Mouse (Mus musculus) liver, embryonic 14.5 days (tissue): Measurements from ENCODE around the gene Gmds. TPM values are rescaled to one million over a fixed set of nuclear protein-coding genes. Genes with fewer than 3 reads are reported as not detected.

ENCODE experiments used
- ATAC-seq: fragments of 200-750 bp; cut with Nextera tagmentation; 2 replicates; pipeline ENCODE4 v1.8.0; 2017; ENCODE audit warnings: moderate number of reproducible peaks, mild to moderate bottlenecking, moderate library complexity; ENCODE audit not compliant: insufficient read depth
- DNase-seq, 3 experiments: peaks; one replicate each; pipeline ENCODE4 v3.0.0-alpha.2; 2012 to 2013; ENCODE audit warnings: low read depth in 3 of 3, low spot score in 3 of 3
- H3K27ac ChIP-seq: fragments of 300-500 bp; sonication (generic); 2 replicates; pipeline ENCODE4 v1.5.1; 2014; ENCODE audit warnings: moderate library complexity, mild to moderate bottlenecking, control low read depth, inconsistent platforms
- H3K27me3 ChIP-seq: fragments of 300-500 bp; sonication (generic); 2 replicates; pipeline ENCODE4 v1.6.1; 2014; ENCODE audit warnings: mild to moderate bottlenecking, low read length, moderate library complexity; ENCODE audit not compliant: control insufficient read depth, insufficient read depth
- H3K36me3 ChIP-seq: fragments of 300-500 bp; sonication (generic); replicated peaks from 2 replicates; pipeline ENCODE4 v1.6.1; 2014; ENCODE audit warnings: low read depth; ENCODE audit not compliant: control insufficient read depth, insufficient read depth
- H3K4me1 ChIP-seq, 2 experiments: fragments of 200-500 bp in 1 of 2; fragments of 300-500 bp in 1 of 2; sonication (generic) in 1 of 2; replicated peaks; 2 replicates each; pipeline ENCODE4 v1.6.1; 2012 to 2014; ENCODE audit warnings: antibody characterized with exemption in 1 of 2, inconsistent platforms in 1 of 2, low read length in 1 of 2; ENCODE audit not compliant: control insufficient read depth in 2 of 2, insufficient read depth in 2 of 2
- H3K4me2 ChIP-seq: fragments of 300-500 bp; sonication (generic); 2 replicates; pipeline ENCODE4 v1.6.1; 2014; ENCODE audit warnings: low read depth, mild to moderate bottlenecking, control low read depth, moderate library complexity
- H3K4me3 ChIP-seq, 2 experiments: fragments of 200-500 bp in 1 of 2; fragments of 300-500 bp in 1 of 2; sonication (generic) in 1 of 2; 2 replicates each; pipeline ENCODE4 v1.5.1; 2012 to 2014; ENCODE audit warnings: low read depth in 2 of 2, low read length in 2 of 2, mild to moderate bottlenecking in 2 of 2, control low read depth in 1 of 2, inconsistent platforms in 1 of 2, moderate library complexity in 1 of 2; ENCODE audit not compliant: insufficient read depth in 1 of 2
- H3K9ac ChIP-seq: fragments of 300-500 bp; sonication (generic); replicated peaks from 2 replicates; pipeline ENCODE4 v1.6.1; 2014; ENCODE audit warnings: mild to moderate bottlenecking, control low read depth, moderate library complexity
- H3K9me3 ChIP-seq: fragments of 300-500 bp; sonication (generic); 2 replicates; pipeline ENCODE4 v1.6.1; 2016; ENCODE audit warnings: low read length, mixed read lengths; ENCODE audit not compliant: control insufficient read depth
- CTCF ChIP-seq: IDR thresholded peaks from 2 replicates; pipeline ENCODE4 v1.5.1; 2016; ENCODE audit warnings: antibody characterized with exemption, low read depth, control low read depth
- EP300 ChIP-seq: IDR thresholded peaks from 2 replicates; pipeline ENCODE4 v1.6.1; 2016; ENCODE audit warnings: antibody characterized with exemption, low read depth
- WGBS: fragments of 180-500 bp; shearing (Covaris S2); extraction: QIAGEN DNeasy Blood & Tissue Kit; methylation state at CpG from one replicate; pipeline ENCODE4 v1.1.7; 2014; ENCODE audit not compliant: insufficient replicate concordance; 5-methylcytosine and 5-hydroxymethylcytosine counted together
- polyA plus RNA-seq, 2 experiments: library from polyadenylated mRNA; depleted of rRNA in 1 of 2; stranded (reverse) in 1 of 2; unstranded in 1 of 2; fragments of >200 nt; fragmentation: Nextera tagmentation in 1 of 2; extraction: Ambion mirVana in 1 of 2; gene quantifications; 2 replicates each; pipeline versions ENCODE4 v1.2.1 to v1.2.3; 2012 to 2014

The Gmds gene
- polyA plus RNA-seq, 2 experiments: 3.7 to 7.4 TPM

DNA sequence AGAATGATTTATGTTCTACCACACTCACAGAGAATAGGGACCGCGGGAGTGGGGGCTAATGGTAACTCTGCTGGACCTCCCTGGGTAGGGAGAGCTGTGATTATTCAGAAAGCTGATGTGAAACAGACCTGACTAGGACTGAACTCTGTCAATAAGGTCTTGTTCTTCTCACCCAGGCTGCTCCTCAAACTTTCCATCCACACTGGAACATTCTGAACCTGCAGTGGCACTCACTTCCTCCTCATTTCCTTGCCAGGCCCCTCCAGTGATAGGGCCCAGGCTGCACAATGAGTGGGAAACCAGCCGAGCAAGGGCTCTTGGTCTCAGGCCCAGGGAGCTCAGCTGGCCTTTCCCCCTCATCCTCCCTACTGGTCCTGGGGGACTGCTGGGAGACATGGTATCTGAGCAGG, 102.3 kb downstream of the Gmds start:
- WGBS: 56% methylated on average over 3 of the region's 3 CpGs
- Histone ChIP-seq H3K4me2 (no peak overlapping the region), H3K27me3 (no peaks in the 10 kb centered on the region), H3K27ac (no peak overlapping the region), H3K9me3 (no peaks in the 10 kb centered on the region), H3K4me1 (peaks cover 15 to 22% of the 10 kb centered on the region in 2 experiments), H3K4me3 (no peak overlapping the region), H3K36me3 (no peaks in the 10 kb centered on the region), H3K9ac (no peak overlapping the region)
- TF ChIP-seq CTCF (no peak), EP300 (no peak)
- no peak for DNase-seq
- no peak for ATAC-seq

DNA sequence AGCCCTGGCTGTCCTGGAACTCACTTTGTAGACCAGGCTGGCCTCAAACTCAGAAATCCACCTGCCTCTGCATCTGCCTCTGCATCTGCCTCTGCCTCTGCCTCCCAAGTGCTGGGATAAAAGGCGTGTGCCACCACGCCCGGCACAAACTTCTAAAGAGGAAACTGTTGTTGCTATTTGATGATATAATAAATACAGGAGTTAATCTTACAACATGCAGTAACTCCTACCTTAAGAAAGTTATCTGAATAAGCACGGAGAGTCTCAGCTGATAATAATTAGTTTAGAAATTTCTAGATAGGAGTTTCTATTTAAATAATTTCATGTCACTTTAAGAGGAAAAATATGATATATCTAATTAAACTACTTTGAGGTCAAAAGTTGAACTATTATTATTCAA, 103.5 kb downstream of the Gmds start:
- Histone ChIP-seq H3K4me1 (peaks cover 15 to 22% of the 10 kb centered on the region in 2 experiments), H3K9ac (no peak overlapping the region), H3K36me3 (no peaks in the 10 kb centered on the region), H3K4me3 (no peak overlapping the region), H3K4me2 (no peak overlapping the region), H3K9me3 (no peaks in the 10 kb centered on the region), H3K27me3 (no peaks in the 10 kb centered on the region), H3K27ac (no peak overlapping the region)
- ATAC-seq: no peak
- peak in 2 of 3 experiments; percentile 16 to 30 for DNase-seq
- 4% methylated on average over 4 of the region's 4 CpGs for WGBS
- TF ChIP-seq EP300 (no peak; the same call in 1 of the 2 replicates), CTCF (no peak)

DNA sequence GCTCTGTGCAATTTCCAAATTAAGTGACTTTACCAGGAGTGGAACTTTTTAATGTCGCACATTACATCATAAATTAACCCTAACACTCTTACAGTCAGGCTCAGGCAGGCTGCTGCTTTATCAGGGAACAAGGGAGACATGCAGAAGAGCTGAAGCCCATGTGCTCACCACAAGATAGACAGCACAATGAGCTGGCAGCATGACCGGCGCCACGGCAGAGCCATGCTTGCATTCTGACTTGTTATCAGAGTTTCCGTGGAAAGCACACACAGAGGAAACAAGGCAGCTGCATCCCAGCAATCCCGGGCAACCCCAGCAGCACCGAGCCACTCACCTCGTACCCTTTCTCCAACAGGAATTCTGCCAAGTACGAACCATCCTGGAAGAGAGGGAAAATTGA, 104.5 kb downstream of the Gmds start:
- TF ChIP-seq CTCF (no peak), EP300 (peak; percentile 83)
- Histone ChIP-seq H3K4me1 (peaks cover 15 to 22% of the 10 kb centered on the region in 2 experiments), H3K27ac (peak overlapping the region; percentile 47), H3K27me3 (no peaks in the 10 kb centered on the region), H3K9me3 (no peaks in the 10 kb centered on the region), H3K36me3 (no peaks in the 10 kb centered on the region), H3K4me3 (peak overlapping the region; percentile 20 to 24; a peak in 1 of 4 replicates), H3K9ac (no peak overlapping the region; the same call in 1 of the 2 replicates), H3K4me2 (peak overlapping the region; percentile 59)
- ATAC-seq: peak; percentile 93
- WGBS: 14% methylated on average over 9 of the region's 9 CpGs
- DNase-seq: peak; percentile 63 to 73 (median 68)

DNA sequence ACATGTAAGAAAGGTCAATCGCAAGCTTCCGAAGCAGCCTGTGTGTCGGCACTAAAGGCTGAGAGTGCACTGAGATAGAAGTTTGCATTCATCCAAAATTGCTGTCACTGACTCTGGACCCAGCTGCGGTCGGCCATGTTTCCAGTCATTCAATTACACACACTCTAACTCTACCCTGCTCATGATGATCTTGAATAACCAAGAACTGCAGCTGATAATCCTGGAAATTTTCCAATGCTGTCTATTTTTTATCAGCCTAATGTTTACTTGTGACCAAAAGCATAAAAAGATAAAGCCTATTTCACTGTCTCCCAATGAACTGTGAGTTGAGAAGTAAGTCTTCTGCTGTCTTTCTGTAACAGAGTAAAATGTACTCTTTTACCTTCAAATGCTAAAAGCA, 106.1 kb downstream of the Gmds start:
- Histone ChIP-seq H3K9me3 (no peaks in the 10 kb centered on the region), H3K4me2 (no peak overlapping the region), H3K4me3 (no peak overlapping the region), H3K9ac (no peak overlapping the region; the same call in 1 of the 2 replicates), H3K36me3 (no peaks in the 10 kb centered on the region), H3K27ac (no peak overlapping the region), H3K27me3 (no peaks in the 10 kb centered on the region), H3K4me1 (peaks cover 15 to 22% of the 10 kb centered on the region in 2 experiments)
- DNase-seq (no peak), ATAC-seq (no peak)
- 86% methylated on average over 5 of the region's 5 CpGs for WGBS
- no peak for TF ChIP-seq EP300

DNA sequence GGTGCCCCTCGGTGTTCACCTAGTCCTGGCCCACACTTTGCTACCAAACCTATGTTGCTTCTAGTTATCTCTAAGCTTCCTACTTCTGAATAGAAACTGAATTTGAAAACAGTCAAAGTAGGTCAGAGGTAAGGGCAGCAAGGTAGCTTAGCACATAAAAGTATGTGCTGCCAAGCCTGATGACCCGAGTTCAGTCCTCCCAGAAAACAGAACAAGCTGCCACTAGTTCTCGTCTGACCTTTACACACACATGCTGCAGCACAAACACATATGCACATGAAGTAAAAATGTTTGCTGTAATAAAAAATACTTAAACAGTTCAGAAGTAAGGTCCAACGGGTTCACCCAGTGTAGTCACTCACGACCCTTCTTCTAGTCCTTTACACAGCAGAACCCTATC, 106.6 kb downstream of the Gmds start:
- ATAC-seq: no peak
- DNase-seq: no peak
- TF ChIP-seq CTCF: no peak
- no peak for TF ChIP-seq EP300
- Histone ChIP-seq H3K9me3 (no peaks in the 10 kb centered on the region), H3K27me3 (no peaks in the 10 kb centered on the region), H3K36me3 (no peaks in the 10 kb centered on the region), H3K4me1 (peaks cover 15 to 22% of the 10 kb centered on the region in 2 experiments), H3K4me3 (no peak overlapping the region), H3K9ac (no peak overlapping the region), H3K27ac (no peak overlapping the region), H3K4me2 (no peak overlapping the region)
- WGBS: 71% methylated on average over 5 of the region's 5 CpGs
